Mouse (Mus musculus) neural tube, embryonic 13.5 days (tissue): ENCODE data around the gene Hint2. TPM values are rescaled to one million over a fixed set of nuclear protein-coding genes. Genes with fewer than 3 reads are reported as not detected.

Experiments
- ATAC-seq: fragments of 200-750 bp; cut with Nextera tagmentation; 2 replicates; pipeline ENCODE4 v1.8.0; 2017; ENCODE audit warnings: low read depth, mild to moderate bottlenecking, moderate TSS enrichment, moderate library complexity
- H3K27ac ChIP-seq: fragments of 300-500 bp; sonication (generic); replicated peaks from 2 replicates; pipeline ENCODE4 v1.5.1; 2015; ENCODE audit warnings: moderate library complexity, mild to moderate bottlenecking, inconsistent platforms
- H3K27me3 ChIP-seq: fragments of 300-500 bp; sonication (generic); 2 replicates; pipeline ENCODE4 v1.6.1; 2015; ENCODE audit warnings: mild to moderate bottlenecking, inconsistent platforms
- H3K36me3 ChIP-seq: fragments of 300-500 bp; sonication (generic); 2 replicates; pipeline ENCODE4 v1.6.1; 2015; ENCODE audit warnings: mild to moderate bottlenecking, inconsistent platforms
- H3K4me1 ChIP-seq: fragments of 300-500 bp; sonication (generic); replicated peaks from 2 replicates; pipeline ENCODE4 v1.6.1; 2015; ENCODE audit warnings: inconsistent platforms
- H3K4me2 ChIP-seq: fragments of 300-500 bp; sonication (generic); 2 replicates; pipeline ENCODE4 v1.6.1; 2015; ENCODE audit warnings: inconsistent platforms, mild to moderate bottlenecking, moderate library complexity
- H3K4me3 ChIP-seq: fragments of 300-500 bp; sonication (generic); 2 replicates; pipeline ENCODE4 v1.5.1; 2015; ENCODE audit warnings: mild to moderate bottlenecking, inconsistent platforms
- H3K9ac ChIP-seq: fragments of 300-500 bp; sonication (generic); 2 replicates; pipeline ENCODE4 v1.6.1; 2015; ENCODE audit warnings: moderate library complexity, mild to moderate bottlenecking, inconsistent platforms
- H3K9me3 ChIP-seq: fragments of 300-500 bp; sonication (generic); 2 replicates; pipeline ENCODE4 v1.6.1; 2016; ENCODE audit warnings: inconsistent platforms
- WGBS: fragments of 180-500 bp; shearing (Covaris S2); methylation state at CpG from one replicate; pipeline ENCODE4 v1.1.7; 2015; 5-methylcytosine and 5-hydroxymethylcytosine counted together
- polyA plus RNA-seq: library from polyadenylated mRNA; unstranded; fragments of >200 nt; fragmentation: Nextera tagmentation; extraction: Ambion mirVana; gene quantifications from 2 replicates; pipeline ENCODE4 v1.2.1, GENCODE M21; 2015

Hint2 gene
- 76.8 and 84.9 TPM in 2 replicates for polyA plus RNA-seq

GRCm38 (mm10) chr4:43656339-43657109, at the start of gene Hint2:
TSS of gene Hint2 (minus strand) at chr4:43656466.
- Histone ChIP-seq H3K4me2 (peak within 1 kb of the TSS; percentile 81), H3K36me3 (0 out of 2 replicates have a peak, but pooled peaks cover 5% of the 10 kb centered on the region), H3K4me3 (peak within 1 kb of the TSS; percentile 61), H3K27me3 (peaks cover 19% of the 10 kb centered on the region), H3K9ac (peak within 1 kb of the TSS; percentile 80), H3K4me1 (peaks cover 26% of the 10 kb centered on the region), H3K9me3 (no peaks in the 10 kb centered on the region), H3K27ac (peak within 1 kb of the TSS; percentile 93)
- ATAC-seq: peak; percentile 97
- 1% methylated on average over 34 of the region's 34 CpGs for WGBS

- no peak overlapping the region for H3K9ac ChIP-seq
- no peak overlapping the region for H3K27ac ChIP-seq
- H3K27me3 ChIP-seq: no peaks in the 10 kb centered on the region
- no peaks in the 10 kb centered on the region for H3K4me1 ChIP-seq
- WGBS: 84% methylated on average over 13 of the region's 13 CpGs
- H3K4me3 ChIP-seq: no peak overlapping the region
- no peaks in the 10 kb centered on the region for H3K9me3 ChIP-seq
- no peaks in the 10 kb centered on the region for H3K36me3 ChIP-seq
- ATAC-seq: no peak
- H3K4me2 ChIP-seq: no peak overlapping the region
These were observed 49.7 kb upstream of the Hint2 start for GRCm38 (mm10) chr4:43705991-43706390.

GRCm38 (mm10) chr4:43703851-43704250, 47.6 kb upstream of the Hint2 start:
- no peak overlapping the region for H3K9ac ChIP-seq

GRCm38 (mm10) chr4:43703439-43703838, 47.2 kb upstream of the Hint2 start:
- Histone ChIP-seq H3K9ac (no peak overlapping the region), H3K27me3 (no peaks in the 10 kb centered on the region), H3K4me1 (no peaks in the 10 kb centered on the region), H3K4me3 (no peak overlapping the region), H3K36me3 (no peaks in the 10 kb centered on the region), H3K9me3 (no peaks in the 10 kb centered on the region), H3K4me2 (no peak overlapping the region), H3K27ac (no peak overlapping the region)
- no peak for ATAC-seq
- WGBS: 78% methylated on average over 6 of the region's 6 CpGs

More at GRCm38 (mm10) chr4:43703851-43704250, 47.6 kb upstream of the Hint2 start:
- H3K4me2 ChIP-seq: no peak overlapping the region
- no peaks in the 10 kb centered on the region for H3K36me3 ChIP-seq
- no peak for ATAC-seq
- no peaks in the 10 kb centered on the region for H3K4me1 ChIP-seq
- H3K4me3 ChIP-seq: no peak overlapping the region
- H3K9me3 ChIP-seq: no peaks in the 10 kb centered on the region
- 80% methylated on average over 8 of the region's 8 CpGs for WGBS
- no peaks in the 10 kb centered on the region for H3K27me3 ChIP-seq
- H3K27ac ChIP-seq: no peak overlapping the region

- Histone ChIP-seq H3K9ac (no peak within 1 kb of the TSS), H3K4me2 (no peak within 1 kb of the TSS), H3K36me3 (no peaks in the 10 kb centered on the region), H3K27me3 (no peaks in the 10 kb centered on the region), H3K4me1 (no peaks in the 10 kb centered on the region), H3K27ac (no peak within 1 kb of the TSS), H3K9me3 (no peaks in the 10 kb centered on the region), H3K4me3 (no peak within 1 kb of the TSS)
- ATAC-seq: no peak
- 90% methylated on average over 6 of the region's 6 CpGs for WGBS
These were observed 44.4 kb upstream of the Hint2 start, which contains the start of gene Olfr70 for GRCm38 (mm10) chr4:43700707-43701106. TSS of gene Olfr70 (minus strand) at chr4:43700807.

- Histone ChIP-seq H3K27ac (no peak overlapping the region), H3K9ac (no peak overlapping the region), H3K27me3 (no peaks in the 10 kb centered on the region), H3K4me2 (no peak overlapping the region), H3K4me1 (no peaks in the 10 kb centered on the region), H3K4me3 (no peak overlapping the region), H3K36me3 (peaks cover 11% of the 10 kb centered on the region; the same call in 1 of the 2 replicates), H3K9me3 (no peaks in the 10 kb centered on the region)
- WGBS: 78% methylated on average over 13 of the region's 13 CpGs
- ATAC-seq: no peak; the same call in 1 of the 2 replicates
These were observed 40.3 kb upstream of the Hint2 start for GRCm38 (mm10) chr4:43696561-43696960.

GRCm38 (mm10) chr4:43695249-43695671, 39.0 kb upstream of the Hint2 start:
- WGBS: 37% methylated on average over 9 of the region's 9 CpGs
- H3K36me3 ChIP-seq: peaks cover 17% of the 10 kb centered on the region

GRCm38 (mm10) chr4:43694439-43695248, 38.4 kb upstream of the Hint2 start:
- Histone ChIP-seq H3K4me3 (no peak overlapping the region), H3K4me2 (no peak overlapping the region), H3K9me3 (no peaks in the 10 kb centered on the region), H3K27me3 (no peaks in the 10 kb centered on the region), H3K9ac (no peak overlapping the region), H3K27ac (no peak overlapping the region), H3K4me1 (no peaks in the 10 kb centered on the region), H3K36me3 (peaks cover 23% of the 10 kb centered on the region)
- WGBS: 93% methylated on average over 1 of the region's 1 CpGs
- no peak for ATAC-seq

More at GRCm38 (mm10) chr4:43695249-43695671, 39.0 kb upstream of the Hint2 start:
- Histone ChIP-seq H3K4me2 (no peak overlapping the region), H3K27ac (no peak overlapping the region), H3K9me3 (no peaks in the 10 kb centered on the region), H3K4me3 (no peak overlapping the region), H3K9ac (no peak overlapping the region), H3K4me1 (no peaks in the 10 kb centered on the region), H3K27me3 (no peaks in the 10 kb centered on the region)
- ATAC-seq: no peak

- ATAC-seq: no peak
- no peak overlapping the region for H3K4me3 ChIP-seq
- WGBS: 87% methylated on average over 5 of the region's 5 CpGs
- no peak overlapping the region for H3K4me2 ChIP-seq
- no peak overlapping the region for H3K9ac ChIP-seq
- H3K27me3 ChIP-seq: no peaks in the 10 kb centered on the region
- H3K4me1 ChIP-seq: no peaks in the 10 kb centered on the region
- H3K9me3 ChIP-seq: no peaks in the 10 kb centered on the region
- no peak overlapping the region for H3K27ac ChIP-seq
- peaks cover 31% of the 10 kb centered on the region for H3K36me3 ChIP-seq
These were observed 37.6 kb upstream of the Hint2 start for GRCm38 (mm10) chr4:43693806-43694241.

- WGBS: 80% methylated on average over 5 of the region's 5 CpGs
- H3K27ac ChIP-seq: no peak overlapping the region
- H3K36me3 ChIP-seq: peaks cover 56% of the 10 kb centered on the region
- H3K4me2 ChIP-seq: no peak overlapping the region
- H3K4me1 ChIP-seq: no peaks in the 10 kb centered on the region
- H3K27me3 ChIP-seq: no peaks in the 10 kb centered on the region
- H3K9ac ChIP-seq: no peak overlapping the region
- ATAC-seq: no peak
- H3K4me3 ChIP-seq: no peak overlapping the region
- H3K9me3 ChIP-seq: no peaks in the 10 kb centered on the region
These were observed 34.8 kb upstream of the Hint2 start for GRCm38 (mm10) chr4:43691026-43691425.

- H3K9me3 ChIP-seq: no peaks in the 10 kb centered on the region
- ATAC-seq: no peak
- WGBS: 94% methylated on average over 17 of the region's 17 CpGs
- no peak overlapping the region for H3K4me3 ChIP-seq
- H3K27me3 ChIP-seq: no peaks in the 10 kb centered on the region
- no peak overlapping the region for H3K27ac ChIP-seq
- H3K4me1 ChIP-seq: no peaks in the 10 kb centered on the region
- no peak overlapping the region for H3K4me2 ChIP-seq
- peaks cover 66% of the 10 kb centered on the region for H3K36me3 ChIP-seq
- no peak overlapping the region for H3K9ac ChIP-seq
These were observed 33.8 kb upstream of the Hint2 start for GRCm38 (mm10) chr4:43690021-43690420.

GRCm38 (mm10) chr4:43679416-43680043, 23.3 kb upstream of the Hint2 start:
- no peak for ATAC-seq

More at GRCm38 (mm10) chr4:43679416-43680043, 23.3 kb upstream of the Hint2 start:
- no peaks in the 10 kb centered on the region for H3K27me3 ChIP-seq
- no peak overlapping the region for H3K4me3 ChIP-seq
- no peaks in the 10 kb centered on the region for H3K9me3 ChIP-seq
- H3K36me3 ChIP-seq: peaks cover 98% of the 10 kb centered on the region
- H3K9ac ChIP-seq: no peak overlapping the region
- H3K27ac ChIP-seq: no peak overlapping the region
- 91% methylated on average over 7 of the region's 7 CpGs for WGBS
- H3K4me1 ChIP-seq: no peaks in the 10 kb centered on the region
- H3K4me2 ChIP-seq: no peak overlapping the region
